Comparison of ENCODE assay signal across 9 mouse cellular contexts in the genomic region with DNA sequence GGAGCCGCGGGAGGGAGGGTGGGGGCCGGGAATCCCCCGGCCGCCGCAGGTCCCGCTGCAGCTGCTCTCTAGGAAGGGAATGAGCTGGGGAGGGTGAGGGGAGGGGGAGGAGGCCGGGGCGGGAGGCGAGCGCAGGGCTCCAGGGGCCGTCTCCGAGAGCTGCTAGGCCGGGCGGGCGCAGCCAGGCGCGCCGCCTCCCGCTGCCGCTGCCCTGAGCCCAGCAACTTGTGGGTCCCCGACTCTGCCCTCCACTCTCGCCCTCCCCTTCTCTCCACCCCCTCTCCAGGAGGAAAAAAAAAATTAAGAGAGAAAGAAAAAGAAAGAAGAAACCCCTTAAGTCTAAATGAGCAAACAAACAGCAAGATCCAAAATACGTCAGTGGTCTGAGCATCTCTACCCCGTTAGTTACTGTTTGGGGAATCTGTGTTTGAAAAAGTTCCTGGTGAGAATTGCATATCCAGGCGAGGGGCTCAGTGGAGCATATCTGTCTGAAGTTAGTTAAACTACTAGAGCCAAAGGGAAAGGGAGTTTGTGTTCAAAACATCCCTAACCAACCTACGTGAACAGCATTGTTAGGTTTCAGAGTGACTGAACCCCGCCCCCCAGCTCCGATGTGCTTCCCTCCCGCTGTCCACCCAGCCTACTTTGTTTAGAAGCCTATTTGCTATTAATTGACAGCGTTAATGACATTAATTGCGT. TPM values are rescaled to one million over a fixed set of nuclear protein-coding genes. Genes with fewer than 3 reads are reported as not detected.
DNase-seq lines count a peak whose midpoint lies in the region; ATAC-seq and TF ChIP-seq lines count a peak whose summit lies in the region.
"Had no signal": no experiment of that assay in that cellular context is flagged by ENCODE, and none has a peak within 500 bp of the region (broad histone marks: within the 10 kb centered on the region; RNA-seq: fewer than 3 reads in every experiment).

No protein-coding gene starts in this region.

- peaks cover 14% of the 10 kb centered on the region for H3K4me1 ChIP-seq in forebrain, embryonic 14.5 days (ENCODE audit: control insufficient read depth, insufficient read depth, low read length)
- no peaks in the 10 kb centered on the region for H3K4me1 ChIP-seq in liver, embryonic 14.5 days (replicated peaks; ENCODE audit: control insufficient read depth in 2 of 2, insufficient read depth in 2 of 2, low read length in 1 of 2)
- peaks cover 4% of the 10 kb centered on the region; the same call in 1 of the 2 replicates for H3K4me1 ChIP-seq in stomach, embryonic 14.5 days (ENCODE audit: control insufficient read depth, insufficient read depth, low read length)

- peak; percentile 72 for ATAC-seq in forebrain, embryonic 14.5 days
- ATAC-seq in liver, embryonic 14.5 days (ENCODE audit: insufficient read depth), result no peak
- ATAC-seq in stomach, embryonic 14.5 days (ENCODE audit: insufficient number of reproducible peaks, insufficient read depth, low FRiP score, low read depth), result peak; percentile 54; the same call in 1 of the 2 replicates

- intact Hi-C loops in heart, postnatal 25 days (cut with DNase I), result loop anchor here (5.0 kb wide), 1 partner anchor 211 kb away; no protein-coding TSS in a partner anchor

- peak overlapping the region; percentile 99 for H3K9ac ChIP-seq in forebrain, embryonic 14.5 days (ENCODE audit: low read length)
- H3K9ac ChIP-seq in liver, embryonic 14.5 days (replicated peaks), result no peak overlapping the region
- H3K9ac ChIP-seq in stomach, embryonic 14.5 days (replicated peaks; ENCODE audit: low read depth, low read length), result peak overlapping the region; percentile 86

- WGBS in forebrain, embryonic 14.5 days, result under 1% methylated on average over 29 of the region's 32 CpGs
- WGBS in liver, embryonic 14.5 days (ENCODE audit: insufficient replicate concordance), result 0% methylated on average over 22 of the region's 32 CpGs
- 2% methylated on average over 30 of the region's 32 CpGs for WGBS in stomach, embryonic 14.5 days

- peak overlapping the region; percentile 82 for H3K4me3 ChIP-seq in forebrain, embryonic 14.5 days (ENCODE audit: low read depth, low read length)
- H3K4me3 ChIP-seq in liver, embryonic 14.5 days (ENCODE audit: insufficient read depth in 1 of 2, low read depth in 2 of 2, low read length in 2 of 2), result peak overlapping the region; percentile 39 to 54; a peak in 3 of 4 replicates
- H3K4me3 ChIP-seq in stomach, embryonic 14.5 days (ENCODE audit: low read depth, low read length), result peak overlapping the region; percentile 63

- peak overlapping the region; percentile 72 for H3K4me2 ChIP-seq in forebrain, embryonic 14.5 days (ENCODE audit: low read length)
- peak overlapping the region; percentile 62 for H3K4me2 ChIP-seq in liver, embryonic 14.5 days (ENCODE audit: low read depth)
- H3K4me2 ChIP-seq in stomach, embryonic 14.5 days (replicated peaks; ENCODE audit: low read depth, low read length), result peak overlapping the region; percentile 73

- TF ChIP-seq CTCF in liver, embryonic 14.5 days (IDR thresholded peaks at IDR 0.05; ENCODE audit: low read depth), result no peak

- no peaks in the 10 kb centered on the region for H3K27me3 ChIP-seq in forebrain, embryonic 14.5 days (replicated peaks; ENCODE audit: control insufficient read depth, insufficient read depth, low read length)
- peaks cover 70% of the 10 kb centered on the region for H3K27me3 ChIP-seq in liver, embryonic 14.5 days (ENCODE audit: control insufficient read depth, insufficient read depth, low read length)
- 0 out of 2 replicates have a peak, but pooled peaks cover 10% of the 10 kb centered on the region for H3K27me3 ChIP-seq in stomach, embryonic 14.5 days (ENCODE audit: control insufficient read depth, insufficient read depth, low read length)

- DNase-seq in heart, adult 11 months, result peak; percentile 90
- no peak for DNase-seq in heart, postnatal 25 days (ENCODE audit: low spot score)
- peak; percentile 46 to 59 for DNase-seq in adrenal gland, postnatal 36 days
- peak; percentile 80 for DNase-seq in forebrain, embryonic 14.5 days (ENCODE audit: low spot score)
- peak; percentile 14 for DNase-seq in kidney, adult 9 months
- no peak for DNase-seq in liver, embryonic 14.5 days (ENCODE audit: low read depth in 3 of 3, low spot score in 3 of 3)
- DNase-seq in MN1 (ENCODE audit: low spot score), result no peak

- peak overlapping the region; percentile 98 for H3K27ac ChIP-seq in forebrain, embryonic 14.5 days (ENCODE audit: low read depth, low read length)
- no peak overlapping the region for H3K27ac ChIP-seq in liver, embryonic 14.5 days
- H3K27ac ChIP-seq in stomach, embryonic 14.5 days (ENCODE audit: low read length), result peak overlapping the region; percentile 88; the same call in 1 of the 2 replicates

- no peak for TF ChIP-seq EP300 in liver, embryonic 14.5 days (IDR thresholded peaks at IDR 0.05; ENCODE audit: low read depth)

- no peaks in the 10 kb centered on the region for H3K9me3 ChIP-seq in forebrain, embryonic 14.5 days (replicated peaks; ENCODE audit: control insufficient read depth, low read length)
- H3K9me3 ChIP-seq in liver, embryonic 14.5 days (ENCODE audit: control insufficient read depth, low read length), result no peaks in the 10 kb centered on the region
- H3K9me3 ChIP-seq in stomach, embryonic 14.5 days (ENCODE audit: control insufficient read depth, low read depth, low read length), result no peaks in the 10 kb centered on the region

- H3K36me3 ChIP-seq in forebrain, embryonic 14.5 days (ENCODE audit: control insufficient read depth, insufficient read depth, low read length), result no peaks in the 10 kb centered on the region
- no peaks in the 10 kb centered on the region for H3K36me3 ChIP-seq in liver, embryonic 14.5 days (replicated peaks; ENCODE audit: control insufficient read depth, insufficient read depth, low read depth)
- H3K36me3 ChIP-seq in stomach, embryonic 14.5 days (ENCODE audit: control insufficient read depth, insufficient read depth, low read length), result no peaks in the 10 kb centered on the region
- H3K36me3 ChIP-seq: G1E had no signal

RNA-seq across cellular contexts. Expression of gene Npas3, which starts 5.1 kb away (rescaled TPM):
- 1 to 10 TPM in 1 of 2 experiments, under 1 TPM in 1; 0.18 to 1.5 TPM for total RNA-seq in heart, postnatal 25 days (2021)
- 1 to 10 TPM; 1.3 to 2.8 TPM for total RNA-seq in adrenal gland, postnatal 36 days (2021)
- 11.9 and 12.9 TPM in 2 replicates for polyA plus RNA-seq in forebrain, embryonic 14.5 days (2014; fragmentation: Nextera tagmentation; extraction: Ambion mirVana)
- polyA plus RNA-seq in liver, embryonic 14.5 days (2012; rRNA removed), result 0.03 and 0.08 TPM in 2 replicates
- polyA plus RNA-seq in liver, embryonic 14.5 days (2014; fragmentation: Nextera tagmentation; extraction: Ambion mirVana), result 0.09 and 0.10 TPM in 2 replicates
- 3.4 and 4.5 TPM in 2 replicates for polyA plus RNA-seq in stomach, embryonic 14.5 days (2014; fragmentation: Nextera tagmentation; extraction: Ambion mirVana)
- polyA plus RNA-seq: G1E had no signal

Comparison
In these comparisons a context has a peak if more than half of its experiments do, and no peak if none do; other contexts are left out.
1. DNase-seq: peak in heart, adult 11 months (single experiment), adrenal gland, postnatal 36 days (2 of 2), forebrain, embryonic 14.5 days (single experiment) and kidney, adult 9 months (single experiment); none in heart, postnatal 25 days (single experiment), liver, embryonic 14.5 days (0 of 3) and MN1 (single experiment).
2. Peak in every context shown above with its lines, with median percentiles within 50 percentile points of each other: H3K4me2 ChIP-seq and H3K4me3 ChIP-seq.